Comparison of ENCODE assay signal across 15 mouse cellular contexts in the genomic region with DNA sequence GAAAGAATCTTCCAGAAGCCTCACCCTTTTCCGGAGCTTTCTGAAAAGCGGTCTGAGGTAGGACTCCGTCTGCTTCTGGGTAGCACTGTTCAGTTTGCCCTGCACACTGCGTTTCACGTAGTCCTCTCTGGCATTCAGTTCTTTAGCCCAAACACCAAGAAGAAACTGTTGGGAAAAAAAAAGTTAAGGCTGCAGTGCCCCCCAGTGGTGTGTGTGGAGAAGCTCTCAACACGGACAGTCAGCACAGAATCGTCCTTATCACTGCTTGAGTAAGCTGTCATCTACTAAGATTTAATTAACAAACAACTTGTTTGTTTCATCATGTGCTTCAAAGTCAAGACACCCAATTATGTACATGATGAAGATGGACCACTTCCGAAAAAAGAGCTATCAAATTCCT. TPM values are rescaled to one million over a fixed set of nuclear protein-coding genes. Genes with fewer than 3 reads are reported as not detected.
DNase-seq lines count a peak whose midpoint lies in the region; ATAC-seq and TF ChIP-seq lines count a peak whose summit lies in the region.
"Had no signal": no experiment of that assay in that cellular context is flagged by ENCODE, and none has a peak within 500 bp of the region (broad histone marks: within the 10 kb centered on the region; RNA-seq: fewer than 3 reads in every experiment).

No protein-coding gene starts in this region.

- no peak for TF ChIP-seq POLR2A in bone marrow macrophage, adult 2 months (IDR thresholded peaks at IDR 0.05; ENCODE audit: borderline replicate concordance, low read depth, low read length)

- no peak overlapping the region for H3K4me3 ChIP-seq in forebrain, embryonic 14.5 days (ENCODE audit: low read depth, low read length)
- no peak overlapping the region for H3K4me3 ChIP-seq in forebrain, embryonic 13.5 days
- no peak overlapping the region for H3K4me3 ChIP-seq in left cerebral cortex, adult 2 months
- no peak overlapping the region for H3K4me3 ChIP-seq in bone marrow macrophage, adult 2 months (ENCODE audit: insufficient read depth, low read length)
- no peak overlapping the region for H3K4me3 ChIP-seq in forebrain, embryonic 12.5 days (replicated peaks)
- H3K4me3 ChIP-seq: liver, embryonic 15.5 days; midbrain, embryonic 15.5 days had no signal

- ATAC-seq in forebrain, embryonic 14.5 days: no peak
- ATAC-seq in forebrain, embryonic 13.5 days: no peak
- no peak for ATAC-seq in CD4-positive, CD25-positive, alpha-beta regulatory T cell, adult 4 months
- no peak for ATAC-seq in forebrain, embryonic 12.5 days (ENCODE audit: low FRiP score)
- ATAC-seq: forebrain, embryonic 16.5 days; intestine, embryonic 16.5 days; midbrain, embryonic 15.5 days had no signal

- no peaks in the 10 kb centered on the region for H3K27me3 ChIP-seq in forebrain, embryonic 14.5 days (replicated peaks; ENCODE audit: control insufficient read depth, insufficient read depth, low read length)
- H3K27me3 ChIP-seq in forebrain, embryonic 13.5 days: no peaks in the 10 kb centered on the region
- no peaks in the 10 kb centered on the region for H3K27me3 ChIP-seq in forebrain, embryonic 12.5 days
- H3K27me3 ChIP-seq: liver, embryonic 15.5 days; midbrain, embryonic 15.5 days had no signal

- H3K9ac ChIP-seq in forebrain, embryonic 14.5 days (ENCODE audit: low read length): no peak overlapping the region
- no peak overlapping the region for H3K9ac ChIP-seq in forebrain, embryonic 13.5 days
- no peak overlapping the region for H3K9ac ChIP-seq in forebrain, embryonic 12.5 days
- H3K9ac ChIP-seq: liver, embryonic 15.5 days; midbrain, embryonic 15.5 days had no signal

- no peak overlapping the region for H3K27ac ChIP-seq in forebrain, embryonic 14.5 days (ENCODE audit: low read depth, low read length)
- no peak overlapping the region for H3K27ac ChIP-seq in forebrain, embryonic 13.5 days
- no peak overlapping the region for H3K27ac ChIP-seq in left cerebral cortex, adult 2 months
- no peak overlapping the region for H3K27ac ChIP-seq in bone marrow macrophage, adult 2 months (ENCODE audit: insufficient read depth, low read depth, low read length)
- H3K27ac ChIP-seq in forebrain, embryonic 12.5 days: no peak overlapping the region
- H3K27ac ChIP-seq: liver, embryonic 15.5 days; midbrain, embryonic 15.5 days had no signal

- no peaks in the 10 kb centered on the region for H3K4me1 ChIP-seq in forebrain, embryonic 14.5 days (ENCODE audit: control insufficient read depth, insufficient read depth, low read length)
- no peaks in the 10 kb centered on the region for H3K4me1 ChIP-seq in forebrain, embryonic 13.5 days
- no peaks in the 10 kb centered on the region for H3K4me1 ChIP-seq in bone marrow macrophage, adult 2 months (ENCODE audit: control insufficient read depth, insufficient read depth, low read length)
- H3K4me1 ChIP-seq in forebrain, embryonic 12.5 days: no peaks in the 10 kb centered on the region
- H3K4me1 ChIP-seq: liver, embryonic 15.5 days; midbrain, embryonic 15.5 days had no signal

- no peak overlapping the region for H3K4me2 ChIP-seq in forebrain, embryonic 14.5 days (ENCODE audit: low read length)
- H3K4me2 ChIP-seq in forebrain, embryonic 13.5 days: no peak overlapping the region
- no peak overlapping the region for H3K4me2 ChIP-seq in forebrain, embryonic 12.5 days
- H3K4me2 ChIP-seq: heart, embryonic 11.5 days; liver, embryonic 15.5 days; midbrain, embryonic 15.5 days had no signal

- intact Hi-C loops in left cerebral cortex, adult 2 months (cut with DNase I): no loop called here
- intact Hi-C loops in left cerebral cortex, postnatal 36 days (cut with DNase I): no loop called here

- 90% methylated on average over 8 of the region's 8 CpGs for WGBS in forebrain, embryonic 14.5 days
- WGBS in forebrain, embryonic 13.5 days: 89% methylated on average over 8 of the region's 8 CpGs
- 90% methylated on average over 8 of the region's 8 CpGs for WGBS in forebrain, embryonic 12.5 days

- H3K9me3 ChIP-seq in forebrain, embryonic 14.5 days (replicated peaks; ENCODE audit: control insufficient read depth, low read length): no peaks in the 10 kb centered on the region
- H3K9me3 ChIP-seq in forebrain, embryonic 13.5 days (replicated peaks): no peaks in the 10 kb centered on the region
- no peaks in the 10 kb centered on the region for H3K9me3 ChIP-seq in forebrain, embryonic 12.5 days
- H3K9me3 ChIP-seq: liver, embryonic 15.5 days; midbrain, embryonic 15.5 days had no signal

- peak; percentile 52 for TF ChIP-seq CTCF in left cerebral cortex, adult 2 months (IDR thresholded peaks at IDR 0.05)
- TF ChIP-seq CTCF in bone marrow macrophage, adult 2 months (IDR thresholded peaks at IDR 0.05; ENCODE audit: low read depth, low read length): peak; percentile 50

- peaks cover 81% of the 10 kb centered on the region for H3K36me3 ChIP-seq in forebrain, embryonic 14.5 days (ENCODE audit: control insufficient read depth, insufficient read depth, low read length)
- peaks cover 82% of the 10 kb centered on the region for H3K36me3 ChIP-seq in forebrain, embryonic 13.5 days (ENCODE audit: poor library complexity, severe bottlenecking)
- peaks cover 70% of the 10 kb centered on the region for H3K36me3 ChIP-seq in forebrain, embryonic 12.5 days (replicated peaks)

- DNase-seq in forebrain, embryonic 14.5 days (ENCODE audit: low spot score): peak; percentile 44
- no peak for DNase-seq in left cerebral cortex, adult 2 months (ENCODE audit: extremely low spot score in 1 of 2, low spot score in 2 of 2)
- DNase-seq in left cerebral cortex, postnatal 36 days (ENCODE audit: low spot score in 2 of 2): no peak
- DNase-seq in 416B (ENCODE audit: low read depth): peak; percentile 16
- DNase-seq: adrenal gland, adult 2 months; cerebellum, adult 9-11 months had no signal

RNA-seq across cellular contexts. Expression of a gene that starts 16.1 kb away (rescaled TPM):
- polyA plus RNA-seq in forebrain, embryonic 14.5 days (2014; fragmentation: Nextera tagmentation; extraction: Ambion mirVana): 46.8 and 53.1 TPM in 2 replicates
- 52.6 and 52.9 TPM in 2 replicates for polyA plus RNA-seq in forebrain, embryonic 13.5 days (2015; fragmentation: Nextera tagmentation; extraction: Ambion mirVana)
- 10 to 100 TPM; 50.3 to 52.5 TPM for total RNA-seq in left cerebral cortex, adult 2 months (2021)
- total RNA-seq in left cerebral cortex, postnatal 36 days (2021): 10 to 100 TPM; 42.1 to 58.1 TPM
- 29.9 and 30.0 TPM in 2 replicates for polyA plus RNA-seq in bone marrow macrophage, adult 2 months (2012; ENCODE audit: insufficient read depth, insufficient read length, missing spikeins)
- polyA plus RNA-seq in CD4-positive, CD25-positive, alpha-beta regulatory T cell, adult 4 months (2017; shearing (Covaris generic)): 10 to 100 TPM; 48.2 to 64.6 TPM
- polyA plus RNA-seq in forebrain, embryonic 12.5 days (2016; fragmentation: Nextera tagmentation; extraction: Ambion mirVana): 56.0 and 61.5 TPM in 2 replicates

Comparison
In these comparisons a context has a peak if more than half of its experiments do, and no peak if none do; other contexts are left out.
1. DNase-seq: peak in forebrain, embryonic 14.5 days (single experiment) and 416B (single experiment); none in left cerebral cortex, adult 2 months (0 of 2) and left cerebral cortex, postnatal 36 days (0 of 2).